Mouse (Mus musculus): ENCODE measurements around the gene Rundc1. TPM values are rescaled to one million over a fixed set of nuclear protein-coding genes. Genes with fewer than 3 reads are reported as not detected.
A peak's percentile ranks its signal among the peaks of the same experiment; 100 is the strongest.
"Not testable (repeated sequence)": the region's sequence is repeated elsewhere in the genome, so short reads cannot be mapped to it uniquely, and the experiment has no call there.

The Rundc1 gene
- polyA plus RNA-seq, 1 experiment: 24.7 TPM

DNA sequence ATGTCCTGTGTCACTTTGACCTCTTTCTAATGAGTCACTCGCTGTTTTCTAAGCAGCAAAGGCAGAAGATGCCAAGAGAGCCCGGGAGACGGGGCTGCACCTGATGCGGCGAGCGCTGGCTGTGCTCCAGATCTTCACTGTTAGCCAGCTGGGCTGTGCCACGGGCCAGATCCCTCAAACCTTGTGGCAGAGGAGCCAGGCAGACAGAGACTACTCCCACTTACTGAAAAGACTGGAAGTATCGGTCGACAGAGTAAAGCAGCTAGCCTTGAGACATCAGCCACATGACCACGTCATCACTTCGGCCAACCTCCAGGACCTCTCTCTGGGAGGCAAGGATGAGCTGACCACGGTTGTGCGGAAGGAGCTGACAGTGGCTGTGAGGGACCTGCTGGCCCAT is 8.5 kb downstream of the Rundc1 start:
- WGBS: 81% methylated on average over 13 of the region's 13 CpGs
- Histone ChIP-seq H3K27me3 (replicated peaks; ENCODE audit: control insufficient read depth, insufficient read depth, low read length) (no peaks in the 10 kb centered on the region), H3K36me3 (ENCODE audit: control insufficient read depth, insufficient read depth, low read length) (peaks cover 3% of the 10 kb centered on the region; the same call in 1 of the 2 replicates), H3K27ac (ENCODE audit: insufficient read depth, low read depth, low read length) (no peak overlapping the region), H3K4me1 (ENCODE audit: control insufficient read depth, insufficient read depth, low read length) (no peaks in the 10 kb centered on the region), H3K4me3 (ENCODE audit: insufficient read depth, low read depth, low read length) (no peak overlapping the region)
- no peak for DNase-seq
- TF ChIP-seq POLR2A (IDR thresholded peaks at IDR 0.05; ENCODE audit: low read depth, low read length) (no peak), CTCF (conservative IDR thresholded peaks at IDR 0.05; ENCODE audit: insufficient read depth, insufficient read length, low read depth, low read length) (no peak)

DNA sequence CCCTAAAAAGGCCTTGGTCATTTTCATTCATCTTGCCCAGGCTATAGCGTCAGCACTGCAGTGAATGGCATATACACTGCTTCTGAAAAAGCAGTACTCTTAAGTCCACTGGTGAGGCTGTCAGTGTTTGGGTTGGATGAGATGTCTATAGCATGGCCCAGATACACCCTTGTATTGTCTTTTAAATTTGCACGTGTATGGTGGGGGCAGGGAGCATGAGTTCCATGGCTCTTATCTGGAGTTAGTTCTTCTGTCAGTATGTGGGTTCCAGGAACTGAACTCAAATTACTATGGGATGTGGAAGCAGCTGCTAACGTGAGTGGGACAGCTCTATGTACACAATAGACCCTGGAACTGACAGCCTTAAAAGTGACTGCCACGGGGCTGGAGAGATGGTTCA is 10.9 kb downstream of the Rundc1 start:
- Histone ChIP-seq H3K4me3 (ENCODE audit: insufficient read depth, low read depth, low read length) (no peak overlapping the region), H3K27me3 (replicated peaks; ENCODE audit: control insufficient read depth, insufficient read depth, low read length) (no peaks in the 10 kb centered on the region), H3K36me3 (ENCODE audit: control insufficient read depth, insufficient read depth, low read length) (peaks cover 2% of the 10 kb centered on the region; the same call in 1 of the 2 replicates), H3K27ac (ENCODE audit: insufficient read depth, low read depth, low read length) (no peak overlapping the region), H3K4me1 (ENCODE audit: control insufficient read depth, insufficient read depth, low read length) (no peaks in the 10 kb centered on the region)
- no peak for DNase-seq
- 84% methylated on average over 4 of the region's 4 CpGs for WGBS
- TF ChIP-seq CTCF (conservative IDR thresholded peaks at IDR 0.05; ENCODE audit: insufficient read depth, insufficient read length, low read depth, low read length) (no peak), POLR2A (IDR thresholded peaks at IDR 0.05; ENCODE audit: low read depth, low read length) (no peak)

DNA sequence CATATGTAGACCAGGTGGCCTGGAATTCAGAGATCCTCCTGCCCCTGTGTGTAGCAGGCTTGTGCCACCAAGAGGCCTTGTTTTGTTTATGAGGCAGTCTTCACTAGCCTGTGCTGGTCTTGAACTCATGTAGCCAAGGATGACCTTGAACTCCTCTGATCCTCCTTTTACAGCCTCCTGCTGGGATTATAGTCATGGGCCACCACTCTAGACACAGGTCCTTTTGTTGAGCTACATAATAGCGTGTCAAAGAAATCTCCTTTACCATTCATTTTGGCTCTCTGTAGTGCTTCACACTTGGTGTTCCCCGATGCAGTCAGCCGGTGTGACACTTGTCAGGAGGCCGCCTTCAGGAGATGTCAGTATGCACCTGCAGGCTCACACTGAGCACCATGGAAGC is 12.0 kb downstream of the Rundc1 start:
- H3K4me1 ChIP-seq (ENCODE audit: control insufficient read depth, insufficient read depth, low read length): no peaks in the 10 kb centered on the region
- H3K27me3 ChIP-seq (replicated peaks; ENCODE audit: control insufficient read depth, insufficient read depth, low read length): no peaks in the 10 kb centered on the region
- TF ChIP-seq CTCF (conservative IDR thresholded peaks at IDR 0.05; ENCODE audit: insufficient read depth, insufficient read length, low read depth, low read length) (no peak), POLR2A (IDR thresholded peaks at IDR 0.05; ENCODE audit: low read depth, low read length) (no peak)
- no peak for DNase-seq
- peaks cover 2% of the 10 kb centered on the region; the same call in 1 of the 2 replicates for H3K36me3 ChIP-seq (ENCODE audit: control insufficient read depth, insufficient read depth, low read length)
- no peak overlapping the region for H3K27ac ChIP-seq (ENCODE audit: insufficient read depth, low read depth, low read length)
- H3K4me3 ChIP-seq (ENCODE audit: insufficient read depth, low read depth, low read length): no peak overlapping the region
- 93% methylated on average over 4 of the region's 4 CpGs for WGBS

DNA sequence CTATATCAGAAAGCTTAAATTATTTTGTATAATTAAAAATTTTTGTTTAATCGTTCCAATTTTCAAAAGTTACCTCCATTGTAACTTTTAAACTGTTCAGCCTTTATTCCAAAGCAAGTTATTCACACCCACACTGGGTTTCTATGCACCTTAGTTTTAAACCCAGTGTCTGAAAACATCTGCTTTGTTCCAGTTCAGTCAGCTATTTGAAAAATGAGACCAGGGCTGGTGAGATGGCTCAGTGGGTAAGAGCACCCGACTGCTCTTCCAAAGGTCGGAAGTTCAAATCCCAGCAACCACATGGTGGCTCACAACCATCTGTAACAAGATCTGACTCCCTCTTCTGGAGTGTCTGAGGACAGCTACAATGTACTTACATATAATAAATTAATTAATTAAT is 13.1 kb downstream of the Rundc1 start:
- not testable (repeated sequence) for H3K36me3 ChIP-seq (ENCODE audit: control insufficient read depth, insufficient read depth, low read length); H3K4me3 ChIP-seq (ENCODE audit: insufficient read depth, low read depth, low read length); H3K27me3 ChIP-seq (replicated peaks; ENCODE audit: control insufficient read depth, insufficient read depth, low read length); H3K4me1 ChIP-seq (ENCODE audit: control insufficient read depth, insufficient read depth, low read length); DNase-seq; H3K27ac ChIP-seq (ENCODE audit: insufficient read depth, low read depth, low read length)
- 45% methylated on average over 3 of the region's 3 CpGs for WGBS

DNA sequence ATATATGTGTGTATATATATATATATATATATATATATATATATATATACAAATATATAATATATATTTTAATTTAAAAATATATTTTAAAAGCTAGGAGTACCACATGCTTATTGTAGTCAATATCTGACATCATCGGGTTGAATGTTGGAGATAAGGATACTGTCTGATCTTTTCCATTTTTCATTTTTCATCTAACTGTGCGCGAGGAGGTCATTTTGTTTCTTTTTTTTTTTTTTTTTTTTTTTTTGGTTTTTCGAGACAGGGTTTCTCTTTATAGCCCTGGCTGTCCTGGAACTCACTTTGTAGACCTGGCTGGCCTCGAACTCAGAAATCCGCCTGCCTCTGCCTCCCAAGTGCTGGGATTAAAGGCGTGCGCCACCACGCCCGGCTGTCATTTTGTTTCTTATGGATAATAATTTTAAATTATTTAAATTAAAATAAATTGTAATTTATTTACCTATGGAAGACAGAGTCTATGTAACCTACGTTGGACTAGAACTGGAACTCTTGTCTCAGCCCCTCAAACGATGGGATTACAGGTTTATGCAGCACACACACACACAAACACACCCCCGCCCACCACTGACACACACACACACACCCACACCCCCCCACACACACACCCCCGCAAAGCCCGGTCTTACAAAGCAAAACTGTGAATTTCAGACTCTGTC is 16.7 kb downstream of the Rundc1 start:
- not testable (repeated sequence) for H3K4me1 ChIP-seq (ENCODE audit: control insufficient read depth, insufficient read depth, low read length); DNase-seq; H3K27me3 ChIP-seq (replicated peaks; ENCODE audit: control insufficient read depth, insufficient read depth, low read length); H3K36me3 ChIP-seq (ENCODE audit: control insufficient read depth, insufficient read depth, low read length); H3K27ac ChIP-seq (ENCODE audit: insufficient read depth, low read depth, low read length)
- H3K4me3 ChIP-seq (ENCODE audit: insufficient read depth, low read depth, low read length): peak overlapping the region; percentile 30
- WGBS: 33% methylated on average over 15 of the region's 15 CpGs

DNA sequence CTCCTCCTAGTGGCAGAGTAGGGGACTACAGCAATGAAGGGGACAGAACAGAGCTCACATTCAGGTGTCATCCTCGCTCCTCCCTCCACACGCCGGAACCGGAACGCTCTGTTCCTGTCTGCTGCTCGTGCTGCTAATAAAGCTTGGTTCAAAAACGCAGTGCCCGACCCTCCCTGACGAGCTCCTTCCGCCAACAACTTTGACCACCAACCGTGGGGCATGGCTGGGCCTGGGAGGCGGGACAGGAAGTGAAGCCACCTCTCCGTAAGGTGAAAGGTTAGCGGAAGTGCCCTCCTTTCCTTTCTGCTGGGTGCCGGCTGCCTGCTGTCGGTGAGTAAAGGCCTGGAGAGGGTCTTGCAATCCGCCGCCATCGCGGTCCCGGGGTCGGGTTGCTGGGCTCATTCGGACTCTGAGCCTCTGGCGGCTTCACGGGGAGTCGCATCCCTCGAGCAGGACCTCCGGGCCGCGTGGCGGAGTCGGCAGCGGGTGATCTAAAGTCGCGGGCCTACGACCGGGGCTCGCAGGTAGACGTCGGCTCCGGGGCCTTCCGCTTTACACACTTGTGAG is 17.3 kb downstream of the Rundc1 start, which contains the start of gene Rpl27:
Rpl27 (plus strand) TSS at position 172 of the 567 bp plus-strand sequence.
- H3K4me1 ChIP-seq (ENCODE audit: control insufficient read depth, insufficient read depth, low read length): no peaks in the 10 kb centered on the region; the same call in 1 of the 2 replicates
- under 1% methylated on average over 42 of the region's 42 CpGs for WGBS
- H3K27me3 ChIP-seq (replicated peaks; ENCODE audit: control insufficient read depth, insufficient read depth, low read length): no peaks in the 10 kb centered on the region
- peaks cover 3% of the 10 kb centered on the region for H3K36me3 ChIP-seq (ENCODE audit: control insufficient read depth, insufficient read depth, low read length)
- peak; percentile 99 for DNase-seq
- peak; percentile 80 for TF ChIP-seq CTCF (conservative IDR thresholded peaks at IDR 0.05; ENCODE audit: insufficient read depth, insufficient read length, low read depth, low read length)
- peak; percentile 74 for TF ChIP-seq POLR2A (IDR thresholded peaks at IDR 0.05; ENCODE audit: low read depth, low read length)
- H3K27ac ChIP-seq (ENCODE audit: insufficient read depth, low read depth, low read length): peak within 1 kb of the TSS; percentile 55
- H3K4me3 ChIP-seq (ENCODE audit: insufficient read depth, low read depth, low read length): peak within 1 kb of the TSS; percentile 81

DNA sequence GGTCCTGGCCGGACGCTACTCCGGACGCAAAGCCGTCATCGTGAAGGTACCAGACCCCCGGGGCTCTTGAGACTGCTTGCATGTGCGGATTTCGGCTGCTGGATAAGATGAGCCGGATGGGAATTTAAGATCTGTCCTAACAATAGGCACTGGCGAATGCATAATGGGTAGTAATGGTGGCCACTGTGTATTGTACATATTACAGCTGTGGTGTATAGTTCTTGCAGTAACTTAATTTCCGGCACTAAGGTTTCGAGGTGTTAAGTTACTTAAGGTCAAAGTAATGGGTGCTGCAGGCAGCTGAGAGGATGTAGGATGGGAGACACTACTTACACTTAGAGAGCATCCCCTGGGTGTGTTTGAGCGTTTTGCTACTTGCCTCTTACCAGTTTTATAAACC is 17.9 kb downstream of the Rundc1 start:
- WGBS: under 1% methylated on average over 14 of the region's 14 CpGs
- H3K27me3 ChIP-seq (replicated peaks; ENCODE audit: control insufficient read depth, insufficient read depth, low read length): no peaks in the 10 kb centered on the region
- H3K27ac ChIP-seq (ENCODE audit: insufficient read depth, low read depth, low read length): peak overlapping the region; percentile 55; the same call in 1 of the 2 replicates
- H3K36me3 ChIP-seq (ENCODE audit: control insufficient read depth, insufficient read depth, low read length): peaks cover 3% of the 10 kb centered on the region
- no peaks in the 10 kb centered on the region; the same call in 1 of the 2 replicates for H3K4me1 ChIP-seq (ENCODE audit: control insufficient read depth, insufficient read depth, low read length)
- no peak for DNase-seq
- H3K4me3 ChIP-seq (ENCODE audit: insufficient read depth, low read depth, low read length): peak overlapping the region; percentile 81
- TF ChIP-seq POLR2A (IDR thresholded peaks at IDR 0.05; ENCODE audit: low read depth, low read length): no peak
- no peak for TF ChIP-seq CTCF (conservative IDR thresholded peaks at IDR 0.05; ENCODE audit: insufficient read depth, insufficient read length, low read depth, low read length)
